Mouse (Mus musculus): Measurements from ENCODE around the gene Cypt12. TPM values are rescaled to one million over a fixed set of nuclear protein-coding genes. Genes with fewer than 3 reads are reported as not detected.

Cypt12 gene
- not detected for polyA plus RNA-seq (2017; shearing (Covaris generic))

GRCm38 (mm10) chr3:17948299-17948698 lies at the start of gene Cypt12:
Gene Cypt12 (plus strand): TSS chr3:17948410.

All from naive thymus-derived CD4-positive, alpha-beta T cell, adult 5 months (primary cell).